Mouse (Mus musculus): Measurements from ENCODE around the gene Gm2237. TPM values are rescaled to one million over a fixed set of nuclear protein-coding genes. Genes with fewer than 3 reads are reported as not detected.
A peak's percentile ranks its signal among the peaks of the same experiment; 100 is the strongest.
"Not testable (repeated sequence)": the region's sequence is repeated elsewhere in the genome, so short reads cannot be mapped to it uniquely, and the experiment has no call there.

Gene Gm2237
- polyA plus RNA-seq (2015; fragmentation: Nextera tagmentation; extraction: Ambion mirVana), result 4.3 and 6.1 TPM in 2 replicates

- H3K9me3 ChIP-seq (replicated peaks); H3K4me1 ChIP-seq; H3K36me3 ChIP-seq; H3K27me3 ChIP-seq (replicated peaks); ATAC-seq (ENCODE audit: low FRiP score): not testable (repeated sequence)
- Histone ChIP-seq H3K4me2 (peak within 1 kb of the TSS; percentile 53), H3K9ac (replicated peaks) (peak within 1 kb of the TSS; percentile 45), H3K27ac (replicated peaks) (0 out of 2 replicates have a peak within 1 kb of the TSS, but pooled peaks have one; percentile 65), H3K4me3 (replicated peaks) (peak within 1 kb of the TSS; percentile 46)
- WGBS, result 0% methylated on average over 17 of the region's 62 CpGs
Measured at GRCm38 (mm10) chr14:19584804-19585667, at the start of gene Gm2237. Gene Gm2237, minus strand, starts transcription at chr14:19585135.

GRCm38 (mm10) chr14:19602481-19602880, 17.5 kb upstream of the Gm2237 start, which contains the start of gene Gm5458:
Gene Gm5458, minus strand, starts transcription at chr14:19602581.
- H3K4me2 ChIP-seq, result not testable (repeated sequence)

GRCm38 (mm10) chr14:19549863-19550262, 35.1 kb downstream of the Gm2237 start, which contains the start of gene Gm2244:
Gene Gm2244, minus strand, starts transcription at chr14:19549963.
- not testable (repeated sequence) for H3K4me3 ChIP-seq (replicated peaks); H3K9me3 ChIP-seq (replicated peaks); H3K9ac ChIP-seq (replicated peaks); H3K36me3 ChIP-seq; H3K27ac ChIP-seq (replicated peaks); H3K4me2 ChIP-seq; ATAC-seq (ENCODE audit: low FRiP score); H3K4me1 ChIP-seq; H3K27me3 ChIP-seq (replicated peaks)
- 87% methylated on average over 1 of the region's 3 CpGs for WGBS

More at GRCm38 (mm10) chr14:19602481-19602880, 17.5 kb upstream of the Gm2237 start, which contains the start of gene Gm5458:
- not testable (repeated sequence) for H3K9ac ChIP-seq (replicated peaks); H3K4me1 ChIP-seq; H3K27me3 ChIP-seq (replicated peaks); H3K4me3 ChIP-seq (replicated peaks); H3K36me3 ChIP-seq; H3K27ac ChIP-seq (replicated peaks); ATAC-seq (ENCODE audit: low FRiP score); H3K9me3 ChIP-seq (replicated peaks)
- 84% methylated on average over 2 of the region's 2 CpGs for WGBS

Other genes starting within 250 kb of the Gm2237 start
- 0.37 and 0.70 TPM in 2 replicates for gene Gm21738, start 166.2 kb downstream of the Gm2237 start, polyA plus RNA-seq (2015; fragmentation: Nextera tagmentation; extraction: Ambion mirVana)
- 0.17 and 0.46 TPM in 2 replicates for gene Gm2244, start 35.2 kb downstream of the Gm2237 start, polyA plus RNA-seq (2015; fragmentation: Nextera tagmentation; extraction: Ambion mirVana)
- not detected in 2 replicates for gene Gm5458, start 17.4 kb upstream of the Gm2237 start, polyA plus RNA-seq (2015; fragmentation: Nextera tagmentation; extraction: Ambion mirVana)
- 37.9 and 47.4 TPM in 2 replicates for gene Nid2, start 166.1 kb upstream of the Gm2237 start, polyA plus RNA-seq (2015; fragmentation: Nextera tagmentation; extraction: Ambion mirVana)
- 156 and 162 TPM in 2 replicates for gene Rtraf, start 238.7 kb upstream of the Gm2237 start, polyA plus RNA-seq (2015; fragmentation: Nextera tagmentation; extraction: Ambion mirVana)

All from neural tube, embryonic 15.5 days (tissue).